Mouse (Mus musculus): ENCODE measurements around the gene Epo. TPM values are rescaled to one million over a fixed set of nuclear protein-coding genes. Genes with fewer than 3 reads are reported as not detected.
A peak's percentile ranks its signal among the peaks of the same experiment; 100 is the strongest.

The Epo gene
- polyA plus RNA-seq, 1 experiment from 2014 or later: not detected

DNA sequence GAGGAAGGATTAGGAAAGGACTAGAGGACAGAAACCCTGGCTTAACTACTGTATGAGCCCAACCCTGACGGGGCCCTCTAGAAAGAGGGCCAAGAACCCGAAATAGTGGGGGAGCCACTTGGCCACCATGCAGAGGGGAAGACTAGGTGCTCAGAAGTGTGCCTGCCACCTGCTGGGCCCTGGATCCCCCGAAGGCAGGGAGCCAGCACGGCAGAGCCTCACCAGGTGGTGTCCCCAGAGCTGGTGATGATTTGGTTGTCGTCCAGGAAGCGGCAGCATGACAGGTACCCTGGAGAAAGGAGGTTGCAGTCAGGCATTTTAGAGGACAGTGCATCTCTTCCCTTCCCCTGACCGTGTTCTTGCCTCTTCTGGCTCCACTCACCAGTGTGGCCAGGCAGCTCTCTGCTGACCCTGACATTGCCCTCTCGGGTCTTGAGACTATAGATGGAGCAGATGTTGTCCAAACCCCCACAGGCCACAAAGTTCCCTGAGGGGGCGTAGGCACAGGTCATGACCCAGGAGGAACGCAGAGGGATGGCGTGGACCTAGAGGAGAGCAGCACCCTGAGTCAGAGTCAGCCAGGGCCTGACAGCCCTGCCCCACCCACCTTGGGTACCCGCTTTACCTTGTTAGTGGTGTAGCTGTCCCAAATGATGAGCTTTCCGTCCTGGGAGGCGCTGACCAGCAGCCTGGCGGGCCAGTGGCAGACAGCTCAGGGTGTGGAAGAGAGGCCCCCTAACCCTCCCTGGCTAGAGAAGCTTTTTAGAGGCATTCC, 3.6 kb downstream of the Epo start:
- WGBS: 69% methylated on average over 15 of the region's 15 CpGs
- H3K27me3 ChIP-seq (ENCODE audit: insufficient read depth, low read length): no peaks in the 10 kb centered on the region
- DNase-seq (ENCODE audit: low spot score) (no peak), ATAC-seq (replicated peaks; ENCODE audit: low FRiP score, low read depth) (no peak)
- no peaks in the 10 kb centered on the region for H3K9me3 ChIP-seq (replicated peaks; ENCODE audit: low read length)
- peaks cover 39% of the 10 kb centered on the region for H3K36me3 ChIP-seq (ENCODE audit: insufficient read depth, low read length)
- no peak overlapping the region for H3K9ac ChIP-seq (ENCODE audit: low read depth, low read length)
- peaks cover 7% of the 10 kb centered on the region; the same call in 1 of the 2 replicates for H3K4me1 ChIP-seq (replicated peaks; ENCODE audit: insufficient read depth, low read length)
- no peak overlapping the region for H3K4me2 ChIP-seq (ENCODE audit: low read length)
- H3K27ac ChIP-seq: no peak overlapping the region
- no peak for TF ChIP-seq CTCF (IDR thresholded peaks at IDR 0.05; ENCODE audit: low read depth)
- no peak overlapping the region for H3K4me3 ChIP-seq (replicated peaks; ENCODE audit: low read depth, low read length)

GRCm38 (mm10) chr5:137528247-137528968, 4.6 kb downstream of the Epo start:
- Histone ChIP-seq H3K36me3 (ENCODE audit: insufficient read depth, low read length) (peaks cover 45% of the 10 kb centered on the region), H3K9me3 (replicated peaks; ENCODE audit: low read length) (no peaks in the 10 kb centered on the region), H3K4me1 (replicated peaks; ENCODE audit: insufficient read depth, low read length) (peaks cover 7% of the 10 kb centered on the region; the same call in 1 of the 2 replicates), H3K27ac (no peak overlapping the region), H3K9ac (ENCODE audit: low read depth, low read length) (no peak overlapping the region), H3K4me2 (ENCODE audit: low read length) (no peak overlapping the region), H3K27me3 (ENCODE audit: insufficient read depth, low read length) (no peaks in the 10 kb centered on the region), H3K4me3 (replicated peaks; ENCODE audit: low read depth, low read length) (no peak overlapping the region)
- WGBS: 76% methylated on average over 22 of the region's 22 CpGs
- TF ChIP-seq CTCF (IDR thresholded peaks at IDR 0.05; ENCODE audit: low read depth): no peak
- DNase-seq (ENCODE audit: low spot score) (no peak), ATAC-seq (replicated peaks; ENCODE audit: low FRiP score, low read depth) (no peak)

DNA sequence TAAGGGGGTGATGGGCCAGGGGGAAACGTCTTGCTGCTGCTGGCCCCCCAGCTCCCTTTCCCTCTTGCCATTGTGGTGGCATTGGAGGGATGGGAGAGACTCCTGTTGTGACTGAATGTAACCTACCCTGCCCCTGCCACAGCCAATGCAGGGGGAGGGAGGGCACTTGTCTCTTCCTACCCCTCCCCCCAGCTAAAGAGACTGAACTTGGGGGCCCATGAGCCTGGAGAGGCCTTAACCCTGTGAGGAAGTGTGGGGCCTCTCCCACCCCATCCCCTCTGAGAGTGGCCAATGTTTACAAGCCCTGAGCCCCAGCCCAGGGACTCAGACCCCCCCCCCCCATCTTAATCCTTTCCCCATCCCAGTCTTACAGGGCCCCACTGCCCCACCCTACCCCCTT, 5.6 kb downstream of the Epo start:
- H3K4me3 ChIP-seq (replicated peaks; ENCODE audit: low read depth, low read length): no peak overlapping the region
- ATAC-seq (replicated peaks; ENCODE audit: low FRiP score, low read depth) (no peak), DNase-seq (ENCODE audit: low spot score) (no peak)
- TF ChIP-seq CTCF (IDR thresholded peaks at IDR 0.05; ENCODE audit: low read depth): no peak
- peaks cover 7% of the 10 kb centered on the region; the same call in 1 of the 2 replicates for H3K4me1 ChIP-seq (replicated peaks; ENCODE audit: insufficient read depth, low read length)
- peaks cover 51% of the 10 kb centered on the region for H3K36me3 ChIP-seq (ENCODE audit: insufficient read depth, low read length)
- no peak overlapping the region for H3K9ac ChIP-seq (ENCODE audit: low read depth, low read length)
- no peak overlapping the region for H3K4me2 ChIP-seq (ENCODE audit: low read length)
- 63% methylated on average over 1 of the region's 1 CpGs for WGBS
- no peaks in the 10 kb centered on the region for H3K27me3 ChIP-seq (ENCODE audit: insufficient read depth, low read length)
- H3K9me3 ChIP-seq (replicated peaks; ENCODE audit: low read length): no peaks in the 10 kb centered on the region
- H3K27ac ChIP-seq: no peak overlapping the region

- H3K4me1 ChIP-seq (replicated peaks; ENCODE audit: insufficient read depth, low read length): peaks cover 7% of the 10 kb centered on the region; the same call in 1 of the 2 replicates
- ATAC-seq (replicated peaks; ENCODE audit: low FRiP score, low read depth) (no peak), DNase-seq (ENCODE audit: low spot score) (peak; percentile 41)
- peaks cover 62% of the 10 kb centered on the region for H3K36me3 ChIP-seq (ENCODE audit: insufficient read depth, low read length)
- no peak overlapping the region for H3K4me2 ChIP-seq (ENCODE audit: low read length)
- H3K9me3 ChIP-seq (replicated peaks; ENCODE audit: low read length): no peaks in the 10 kb centered on the region
- H3K27me3 ChIP-seq (ENCODE audit: insufficient read depth, low read length): no peaks in the 10 kb centered on the region
- 49% methylated on average over 16 of the region's 16 CpGs for WGBS
- H3K9ac ChIP-seq (ENCODE audit: low read depth, low read length): 0 out of 2 replicates have a peak overlapping the region, but pooled peaks have one; percentile 9
- H3K4me3 ChIP-seq (replicated peaks; ENCODE audit: low read depth, low read length): no peak overlapping the region
- no peak; the same call in 1 of the 2 replicates for TF ChIP-seq CTCF (IDR thresholded peaks at IDR 0.05; ENCODE audit: low read depth)
- H3K27ac ChIP-seq: no peak overlapping the region
Observed at GRCm38 (mm10) chr5:137526192-137526936, 6.7 kb downstream of the Epo start.

DNA sequence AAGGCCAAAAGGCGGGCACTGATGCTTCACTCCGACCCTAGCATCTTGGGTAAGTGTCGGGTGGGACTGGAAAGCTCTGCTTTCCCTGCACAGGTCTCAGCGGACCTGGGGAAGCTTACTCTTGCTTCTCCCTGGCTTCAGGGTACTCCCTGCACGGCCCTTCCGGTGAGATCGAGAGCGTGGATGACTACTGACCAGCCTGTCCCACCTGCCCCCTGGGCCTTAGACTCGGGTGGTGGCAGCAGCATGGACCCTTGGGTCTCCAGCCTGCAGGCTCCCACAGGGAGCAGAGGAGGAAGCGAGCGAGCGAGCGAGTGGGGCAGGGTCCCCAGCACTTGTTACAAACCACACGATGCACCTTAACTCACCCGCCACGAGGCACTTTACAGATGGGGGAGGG, 7.5 kb downstream of the Epo start:
- Histone ChIP-seq H3K9me3 (replicated peaks; ENCODE audit: low read length) (no peaks in the 10 kb centered on the region), H3K36me3 (ENCODE audit: insufficient read depth, low read length) (peaks cover 70% of the 10 kb centered on the region), H3K4me1 (replicated peaks; ENCODE audit: insufficient read depth, low read length) (peaks cover 5% of the 10 kb centered on the region; the same call in 1 of the 2 replicates), H3K27me3 (ENCODE audit: insufficient read depth, low read length) (no peaks in the 10 kb centered on the region), H3K4me3 (replicated peaks; ENCODE audit: low read depth, low read length) (no peak overlapping the region), H3K4me2 (ENCODE audit: low read length) (no peak overlapping the region), H3K27ac (no peak overlapping the region), H3K9ac (ENCODE audit: low read depth, low read length) (no peak overlapping the region)
- DNase-seq (ENCODE audit: low spot score) (no peak), ATAC-seq (replicated peaks; ENCODE audit: low FRiP score, low read depth) (no peak)
- TF ChIP-seq CTCF (IDR thresholded peaks at IDR 0.05; ENCODE audit: low read depth): no peak
- 71% methylated on average over 16 of the region's 16 CpGs for WGBS

DNA sequence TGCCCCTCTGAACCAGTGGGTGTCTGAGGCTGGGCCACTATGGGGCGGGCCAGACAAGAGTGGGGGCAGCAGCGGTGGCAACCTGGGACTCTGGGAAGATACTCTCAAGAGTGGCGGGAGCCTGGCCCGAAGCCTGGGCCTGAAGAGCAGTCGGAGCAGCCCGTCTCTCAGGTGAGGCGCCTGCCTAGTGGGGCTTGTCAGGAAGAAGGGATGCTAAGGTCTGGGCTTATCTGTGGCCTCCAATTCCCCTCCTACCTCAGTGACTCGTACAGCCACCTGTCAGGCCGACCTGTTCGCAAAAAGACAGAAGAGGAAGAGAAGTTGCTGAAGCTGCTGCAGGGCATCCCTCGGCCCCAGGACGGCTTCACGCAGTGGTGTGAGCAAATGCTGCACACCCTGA, 8.4 kb downstream of the Epo start:
- H3K27ac ChIP-seq: no peak overlapping the region
- no peak for TF ChIP-seq CTCF (IDR thresholded peaks at IDR 0.05; ENCODE audit: low read depth)
- no peak overlapping the region for H3K4me3 ChIP-seq (replicated peaks; ENCODE audit: low read depth, low read length)
- H3K9ac ChIP-seq (ENCODE audit: low read depth, low read length): no peak overlapping the region
- no peaks in the 10 kb centered on the region for H3K4me1 ChIP-seq (replicated peaks; ENCODE audit: insufficient read depth, low read length)
- DNase-seq (ENCODE audit: low spot score): no peak
- 79% methylated on average over 13 of the region's 13 CpGs for WGBS
- no peak for ATAC-seq (replicated peaks; ENCODE audit: low FRiP score, low read depth)
- H3K4me2 ChIP-seq (ENCODE audit: low read length): no peak overlapping the region
- H3K36me3 ChIP-seq (ENCODE audit: insufficient read depth, low read length): peaks cover 78% of the 10 kb centered on the region
- H3K27me3 ChIP-seq (ENCODE audit: insufficient read depth, low read length): no peaks in the 10 kb centered on the region
- no peaks in the 10 kb centered on the region for H3K9me3 ChIP-seq (replicated peaks; ENCODE audit: low read length)
